9 mouse cellular contexts compared by ENCODE assay signal in the genomic region with DNA sequence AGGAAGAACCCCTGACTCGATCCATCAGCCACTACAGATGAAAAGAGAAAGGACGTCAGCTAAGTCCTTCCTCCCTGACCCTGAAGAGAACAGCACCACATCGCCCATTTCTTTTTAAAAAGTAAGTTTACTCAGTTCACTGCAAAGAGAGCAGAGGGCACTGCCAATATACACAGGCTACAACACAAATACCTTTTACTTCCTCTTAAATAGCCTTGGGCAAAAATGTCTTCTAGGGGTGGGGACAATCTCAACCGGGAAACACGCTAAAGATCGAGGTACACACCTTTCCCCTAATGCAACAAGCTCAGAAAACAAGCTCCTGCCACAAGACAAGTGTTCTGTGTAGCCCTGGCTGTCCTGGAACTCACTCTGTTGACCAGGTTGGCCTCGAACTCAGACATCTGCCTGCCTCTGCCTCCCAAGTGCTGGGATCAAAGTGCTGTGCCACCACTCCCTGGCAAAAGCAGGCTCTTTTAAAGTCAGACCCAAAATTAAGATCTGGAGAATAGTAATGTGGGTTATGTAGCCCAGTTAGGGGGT. TPM values are rescaled to one million over a fixed set of nuclear protein-coding genes. Genes with fewer than 3 reads are reported as not detected.
DNase-seq lines count a peak whose midpoint lies in the region; ATAC-seq and TF ChIP-seq lines count a peak whose summit lies in the region.
"Had no signal": no experiment of that assay in that cellular context is flagged by ENCODE, and none has a peak within 500 bp of the region (broad histone marks: within the 10 kb centered on the region; RNA-seq: fewer than 3 reads in every experiment).

No protein-coding gene starts in this region.

- no peaks in the 10 kb centered on the region for H3K9me3 ChIP-seq in kidney, embryonic 15.5 days (replicated peaks)
- no peaks in the 10 kb centered on the region for H3K9me3 ChIP-seq in hindbrain, embryonic 16.5 days (ENCODE audit: control insufficient read depth, low read length)
- no peaks in the 10 kb centered on the region for H3K9me3 ChIP-seq in midbrain, embryonic 12.5 days

- H3K4me1 ChIP-seq in kidney, embryonic 15.5 days, result peaks cover 45% of the 10 kb centered on the region
- H3K4me1 ChIP-seq in bone marrow macrophage, adult 2 months (ENCODE audit: control insufficient read depth, insufficient read depth, low read length), result peaks cover 11% of the 10 kb centered on the region
- H3K4me1 ChIP-seq in hindbrain, embryonic 16.5 days (ENCODE audit: control insufficient read depth, insufficient read depth, low read depth, low read length), result peaks cover 11% of the 10 kb centered on the region
- H3K4me1 ChIP-seq in midbrain, embryonic 12.5 days, result peaks cover 16% of the 10 kb centered on the region

- intact Hi-C loops in left cerebral cortex, postnatal 10 days (cut with DNase I), result no loop called here

- ATAC-seq in kidney, embryonic 15.5 days (replicated peaks; ENCODE audit: low FRiP score), result no peak
- no peak for ATAC-seq in hindbrain, embryonic 16.5 days
- ATAC-seq in midbrain, embryonic 12.5 days (ENCODE audit: low FRiP score, low read depth), result no peak
- ATAC-seq in inflammation-experienced regulatory T-cells, adult 6 months, result no peak

- no peaks in the 10 kb centered on the region for H3K27me3 ChIP-seq in kidney, embryonic 15.5 days
- no peaks in the 10 kb centered on the region for H3K27me3 ChIP-seq in hindbrain, embryonic 16.5 days (replicated peaks; ENCODE audit: control insufficient read depth, insufficient read depth, low read length)
- H3K27me3 ChIP-seq in midbrain, embryonic 12.5 days, result no peaks in the 10 kb centered on the region

- TF ChIP-seq CTCF in bone marrow macrophage, adult 2 months (IDR thresholded peaks at IDR 0.05; ENCODE audit: low read depth, low read length), result no peak

- WGBS in kidney, embryonic 15.5 days, result 67% methylated on average over 7 of the region's 7 CpGs
- WGBS in hindbrain, embryonic 16.5 days, result 88% methylated on average over 7 of the region's 7 CpGs
- 86% methylated on average over 7 of the region's 7 CpGs for WGBS in midbrain, embryonic 12.5 days

- H3K27ac ChIP-seq in kidney, embryonic 15.5 days, result peak overlapping the region; percentile 96
- H3K27ac ChIP-seq in bone marrow macrophage, adult 2 months (ENCODE audit: insufficient read depth, low read depth, low read length), result peak overlapping the region; percentile 60; the same call in 1 of the 2 replicates
- H3K27ac ChIP-seq in hindbrain, embryonic 16.5 days (ENCODE audit: low read depth, low read length), result no peak overlapping the region
- no peak overlapping the region for H3K27ac ChIP-seq in midbrain, embryonic 12.5 days (replicated peaks)

- H3K4me3 ChIP-seq in kidney, embryonic 15.5 days (replicated peaks), result peak overlapping the region; percentile 93
- H3K4me3 ChIP-seq in bone marrow macrophage, adult 2 months (ENCODE audit: insufficient read depth, low read length), result peak overlapping the region; percentile 75
- H3K4me3 ChIP-seq in hindbrain, embryonic 16.5 days (ENCODE audit: low read length), result no peak overlapping the region; the same call in 1 of the 2 replicates
- peak overlapping the region; percentile 91; the same call in 1 of the 2 replicates for H3K4me3 ChIP-seq in midbrain, embryonic 12.5 days

- H3K4me2 ChIP-seq in kidney, embryonic 15.5 days, result peak overlapping the region; percentile 88
- peak overlapping the region; percentile 90 for H3K4me2 ChIP-seq in hindbrain, embryonic 16.5 days (ENCODE audit: low read length)
- peak overlapping the region; percentile 87 for H3K4me2 ChIP-seq in midbrain, embryonic 12.5 days (replicated peaks)

- DNase-seq in kidney, postnatal 4 days, result no peak
- DNase-seq in right cerebral cortex, postnatal 36 days (ENCODE audit: low spot score in 2 of 2), result no peak
- no peak for DNase-seq in left cerebral cortex, postnatal 10 days (ENCODE audit: extremely low spot score in 1 of 2, low spot score in 2 of 2)
- DNase-seq: thymus, postnatal 14 days had no signal

- no peak for TF ChIP-seq POLR2A in bone marrow macrophage, adult 2 months (IDR thresholded peaks at IDR 0.05; ENCODE audit: borderline replicate concordance, low read depth, low read length)

- H3K9ac ChIP-seq in kidney, embryonic 15.5 days, result peak overlapping the region; percentile 86
- no peak overlapping the region for H3K9ac ChIP-seq in hindbrain, embryonic 16.5 days (ENCODE audit: low read depth, low read length)
- H3K9ac ChIP-seq in midbrain, embryonic 12.5 days (replicated peaks), result peak overlapping the region; percentile 85

- peaks cover 49% of the 10 kb centered on the region for H3K36me3 ChIP-seq in kidney, embryonic 15.5 days
- H3K36me3 ChIP-seq in hindbrain, embryonic 16.5 days (ENCODE audit: control insufficient read depth, insufficient read depth, low read length), result peaks cover 34% of the 10 kb centered on the region
- peaks cover 41% of the 10 kb centered on the region for H3K36me3 ChIP-seq in midbrain, embryonic 12.5 days

RNA-seq across cellular contexts. Expression of a gene that starts 1.6 kb away (rescaled TPM):
- 74.6 and 85.1 TPM in 2 replicates for polyA plus RNA-seq in kidney, embryonic 15.5 days (2015; fragmentation: Nextera tagmentation; extraction: Ambion mirVana)
- 26.7 and 30.9 TPM in 2 replicates for polyA plus RNA-seq in bone marrow macrophage, adult 2 months (2012; ENCODE audit: insufficient read depth, insufficient read length, missing spikeins)
- polyA plus RNA-seq in hindbrain, embryonic 16.5 days (2015; fragmentation: Nextera tagmentation; extraction: Ambion mirVana), result 45.1 and 51.3 TPM in 2 replicates
- polyA plus RNA-seq in midbrain, embryonic 12.5 days (2016; fragmentation: Nextera tagmentation; extraction: Ambion mirVana), result 58.6 and 63.0 TPM in 2 replicates
- polyA plus RNA-seq in inflammation-experienced regulatory T-cells, adult 6 months (2017; shearing (Covaris generic)), result 10 to 100 TPM; 41.7 to 44.3 (median 43.6) TPM
- total RNA-seq in left cerebral cortex, postnatal 10 days (2021), result 10 to 100 TPM; 25.7 to 31.9 TPM

Comparison
In these comparisons a context has a peak if more than half of its experiments do, and no peak if none do; other contexts are left out.
1. H3K27ac ChIP-seq: peak in kidney, embryonic 15.5 days (single experiment) and bone marrow macrophage, adult 2 months (single experiment); none in hindbrain, embryonic 16.5 days (single experiment) and midbrain, embryonic 12.5 days (single experiment).
2. Peak in every context shown above with its lines, with median percentiles within 50 percentile points of each other: H3K4me2 ChIP-seq.